Mouse (Mus musculus): Measurements from ENCODE around the gene Mtus2. TPM values are rescaled to one million over a fixed set of nuclear protein-coding genes. Genes with fewer than 3 reads are reported as not detected.
"Not testable (repeated sequence)": the region's sequence is repeated elsewhere in the genome, so short reads cannot be mapped to it uniquely, and the experiment has no call there.

Mtus2 gene
- polyA plus RNA-seq, 1 experiment = 0.05 TPM

DNA sequence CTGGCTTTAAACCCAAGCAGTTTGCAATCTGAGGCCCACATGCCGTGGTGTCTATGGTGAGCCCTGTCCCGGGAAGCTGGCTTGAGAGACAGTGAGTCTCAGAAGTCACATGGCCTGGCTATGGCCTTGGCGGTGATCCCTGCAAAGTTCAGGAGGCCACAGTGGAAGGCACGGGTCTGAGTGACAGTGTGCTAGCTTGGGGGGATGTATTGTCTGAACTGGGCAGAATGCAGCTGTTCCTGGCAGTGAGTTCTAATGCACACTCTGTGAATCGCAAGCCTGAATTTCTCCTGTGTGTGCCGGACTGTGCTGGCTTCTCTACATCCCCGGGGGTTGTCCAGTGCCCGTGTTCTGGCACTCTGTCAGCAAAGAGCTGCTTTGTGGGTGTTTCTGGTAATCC is 202.2 kb downstream of the Mtus2 start:
- Histone ChIP-seq H3K4me2 (ENCODE audit: low read depth) (no peak overlapping the region), H3K79me2 (ENCODE audit: control insufficient read depth, insufficient read depth) (no peaks in the 10 kb centered on the region), H3ac (ENCODE audit: control insufficient read depth, insufficient read length) (no peak overlapping the region), H3K4me3 (no peak overlapping the region), H3K36me3 (ENCODE audit: control insufficient read depth, insufficient read depth) (no peaks in the 10 kb centered on the region), H3K27me3 (ENCODE audit: control insufficient read depth, insufficient read depth, insufficient read length) (no peaks in the 10 kb centered on the region)
- TF ChIP-seq TCF3 (IDR thresholded peaks at IDR 0.05; ENCODE audit: insufficient read length, low read depth) = no peak
- TF ChIP-seq USF1 (IDR thresholded peaks at IDR 0.05; ENCODE audit: low read depth) = no peak
- no peak for TF ChIP-seq SRF (IDR thresholded peaks at IDR 0.05; ENCODE audit: control insufficient read depth, insufficient read length, low read depth)
- no peak for TF ChIP-seq POLR2A (IDR thresholded peaks at IDR 0.05; ENCODE audit: insufficient read length, low read depth)
- no peak for TF ChIP-seq MAX (IDR thresholded peaks at IDR 0.05; ENCODE audit: low read depth)
- no peak for TF ChIP-seq CEBPB (IDR thresholded peaks at IDR 0.05; ENCODE audit: insufficient read depth, poor library complexity, severe bottlenecking)
- TF ChIP-seq REST (IDR thresholded peaks at IDR 0.05; ENCODE audit: insufficient read depth, insufficient read length) = no peak
- TF ChIP-seq MYOG (IDR thresholded peaks at IDR 0.05; ENCODE audit: control insufficient read depth in 1 of 3, insufficient read depth in 1 of 3, insufficient read length in 2 of 3, low read depth in 2 of 3) = no peak
- no peak for TF ChIP-seq POLR2AphosphoS2 (IDR thresholded peaks at IDR 0.05; ENCODE audit: insufficient read length, low read depth)
- no peak for TF ChIP-seq MYOD1 (IDR thresholded peaks at IDR 0.05; ENCODE audit: control insufficient read depth in 1 of 3, insufficient read length in 2 of 3, low read depth in 2 of 3)
- no peak for TF ChIP-seq TCF12 (IDR thresholded peaks at IDR 0.05; ENCODE audit: insufficient read depth, poor library complexity, severe bottlenecking)
- TF ChIP-seq E2F4 (IDR thresholded peaks at IDR 0.05; ENCODE audit: insufficient read depth) = no peak

DNA sequence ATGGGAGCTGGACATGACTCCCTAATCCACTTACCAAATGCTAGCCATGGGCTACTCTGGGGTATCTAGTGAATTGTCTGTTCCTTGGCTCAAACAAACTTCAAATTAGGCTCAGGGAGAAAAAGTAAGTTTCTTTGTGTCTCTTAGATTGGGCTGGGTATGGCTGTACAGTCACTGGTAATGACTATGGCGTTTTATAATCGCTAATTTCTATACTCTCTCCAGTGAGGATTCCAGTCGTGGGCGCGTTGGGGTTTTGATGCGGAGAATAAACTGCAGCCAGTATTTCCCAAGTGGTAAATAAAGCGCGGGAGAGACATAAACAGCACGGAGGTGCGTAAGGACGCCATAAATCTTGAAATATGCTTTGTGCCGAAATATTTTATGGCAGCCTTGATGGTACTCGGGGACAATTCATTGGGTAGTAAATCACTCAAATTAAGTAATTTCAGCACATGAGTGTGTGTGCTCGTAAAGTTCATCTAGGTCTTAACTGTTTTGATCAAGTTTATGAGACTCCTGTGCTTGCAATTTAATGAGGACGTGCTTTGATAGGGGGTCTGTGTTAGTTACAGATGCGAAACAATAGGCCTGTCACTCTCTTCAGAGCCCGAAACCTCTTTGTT is 203.5 kb downstream of the Mtus2 start:
- H3K4me3 ChIP-seq = no peak overlapping the region
- no peaks in the 10 kb centered on the region for H3K36me3 ChIP-seq (ENCODE audit: control insufficient read depth, insufficient read depth)
- H3K79me2 ChIP-seq (ENCODE audit: control insufficient read depth, insufficient read depth) = no peaks in the 10 kb centered on the region
- TF ChIP-seq USF1 (IDR thresholded peaks at IDR 0.05; ENCODE audit: low read depth) (no peak), REST (IDR thresholded peaks at IDR 0.05; ENCODE audit: insufficient read depth, insufficient read length) (no peak), MYOD1 (IDR thresholded peaks at IDR 0.05; ENCODE audit: control insufficient read depth in 1 of 3, insufficient read length in 2 of 3, low read depth in 2 of 3) (no peak), POLR2AphosphoS2 (IDR thresholded peaks at IDR 0.05; ENCODE audit: insufficient read length, low read depth) (no peak), SRF (IDR thresholded peaks at IDR 0.05; ENCODE audit: control insufficient read depth, insufficient read length, low read depth) (no peak), MYOG (IDR thresholded peaks at IDR 0.05; ENCODE audit: control insufficient read depth in 1 of 3, insufficient read depth in 1 of 3, insufficient read length in 2 of 3, low read depth in 2 of 3) (no peak), TCF3 (IDR thresholded peaks at IDR 0.05; ENCODE audit: insufficient read length, low read depth) (no peak), MAX (IDR thresholded peaks at IDR 0.05; ENCODE audit: low read depth) (no peak), POLR2A (IDR thresholded peaks at IDR 0.05; ENCODE audit: insufficient read length, low read depth) (no peak), TCF12 (IDR thresholded peaks at IDR 0.05; ENCODE audit: insufficient read depth, poor library complexity, severe bottlenecking) (no peak), E2F4 (IDR thresholded peaks at IDR 0.05; ENCODE audit: insufficient read depth) (no peak), CEBPB (IDR thresholded peaks at IDR 0.05; ENCODE audit: insufficient read depth, poor library complexity, severe bottlenecking) (no peak)
- no peak overlapping the region for H3ac ChIP-seq (ENCODE audit: control insufficient read depth, insufficient read length)
- no peak overlapping the region for H3K4me2 ChIP-seq (ENCODE audit: low read depth)
- no peaks in the 10 kb centered on the region for H3K27me3 ChIP-seq (ENCODE audit: control insufficient read depth, insufficient read depth, insufficient read length)

DNA sequence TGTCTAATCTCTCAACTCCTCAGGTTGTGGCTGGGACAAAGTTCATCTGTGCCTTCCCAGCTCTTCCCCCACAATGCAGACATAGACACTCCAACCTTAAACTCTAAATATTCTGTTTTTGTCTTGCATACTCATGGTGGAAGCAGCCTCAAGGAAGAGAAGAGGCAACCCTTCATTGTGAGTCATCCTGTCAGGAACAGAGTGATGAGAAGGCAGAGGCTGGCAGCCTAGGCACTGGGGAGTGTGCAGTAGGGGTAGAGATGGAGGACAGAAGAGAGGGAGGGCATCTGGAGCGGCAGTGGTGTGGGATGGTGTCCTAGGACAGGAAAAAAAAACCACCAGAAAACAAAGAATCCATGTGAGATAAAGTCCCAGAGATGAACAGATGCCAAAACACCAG is 208.0 kb downstream of the Mtus2 start:
- H3K4me3 ChIP-seq = no peak overlapping the region
- TF ChIP-seq E2F4 (IDR thresholded peaks at IDR 0.05; ENCODE audit: insufficient read depth) (no peak), POLR2AphosphoS2 (IDR thresholded peaks at IDR 0.05; ENCODE audit: insufficient read length, low read depth) (no peak), MYOD1 (IDR thresholded peaks at IDR 0.05; ENCODE audit: control insufficient read depth in 1 of 3, insufficient read length in 2 of 3, low read depth in 2 of 3) (no peak), CEBPB (IDR thresholded peaks at IDR 0.05; ENCODE audit: insufficient read depth, poor library complexity, severe bottlenecking) (no peak)
- no peak overlapping the region for H3K4me2 ChIP-seq (ENCODE audit: low read depth)
- H3ac ChIP-seq (ENCODE audit: control insufficient read depth, insufficient read length) = no peak overlapping the region
- H3K27me3 ChIP-seq (ENCODE audit: control insufficient read depth, insufficient read depth, insufficient read length) = no peaks in the 10 kb centered on the region
- no peaks in the 10 kb centered on the region for H3K79me2 ChIP-seq (ENCODE audit: control insufficient read depth, insufficient read depth)
- no peaks in the 10 kb centered on the region for H3K36me3 ChIP-seq (ENCODE audit: control insufficient read depth, insufficient read depth)

DNA sequence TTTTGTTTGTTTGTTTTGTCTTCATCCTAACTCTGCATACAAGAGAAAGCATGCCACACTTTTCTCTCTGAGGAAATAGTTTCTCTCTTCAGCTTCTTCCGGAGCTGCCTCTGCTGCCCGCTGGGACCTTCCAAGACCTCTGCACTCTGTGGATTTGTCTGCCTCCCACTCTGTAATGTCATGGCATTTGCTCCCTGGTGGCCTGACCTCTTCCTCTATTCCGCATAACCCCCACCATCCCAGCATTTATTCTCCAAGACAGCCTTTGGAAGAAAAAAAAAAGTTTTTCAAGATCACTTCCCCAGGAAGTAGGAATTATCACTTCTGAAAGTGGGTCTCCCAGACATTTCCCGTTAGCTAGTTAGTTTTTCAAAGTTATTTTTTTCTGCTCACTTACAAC is 218.0 kb downstream of the Mtus2 start:
- Histone ChIP-seq H3K36me3 (ENCODE audit: control insufficient read depth, insufficient read depth) (no peaks in the 10 kb centered on the region), H3ac (ENCODE audit: control insufficient read depth, insufficient read length) (no peak overlapping the region)

DNA sequence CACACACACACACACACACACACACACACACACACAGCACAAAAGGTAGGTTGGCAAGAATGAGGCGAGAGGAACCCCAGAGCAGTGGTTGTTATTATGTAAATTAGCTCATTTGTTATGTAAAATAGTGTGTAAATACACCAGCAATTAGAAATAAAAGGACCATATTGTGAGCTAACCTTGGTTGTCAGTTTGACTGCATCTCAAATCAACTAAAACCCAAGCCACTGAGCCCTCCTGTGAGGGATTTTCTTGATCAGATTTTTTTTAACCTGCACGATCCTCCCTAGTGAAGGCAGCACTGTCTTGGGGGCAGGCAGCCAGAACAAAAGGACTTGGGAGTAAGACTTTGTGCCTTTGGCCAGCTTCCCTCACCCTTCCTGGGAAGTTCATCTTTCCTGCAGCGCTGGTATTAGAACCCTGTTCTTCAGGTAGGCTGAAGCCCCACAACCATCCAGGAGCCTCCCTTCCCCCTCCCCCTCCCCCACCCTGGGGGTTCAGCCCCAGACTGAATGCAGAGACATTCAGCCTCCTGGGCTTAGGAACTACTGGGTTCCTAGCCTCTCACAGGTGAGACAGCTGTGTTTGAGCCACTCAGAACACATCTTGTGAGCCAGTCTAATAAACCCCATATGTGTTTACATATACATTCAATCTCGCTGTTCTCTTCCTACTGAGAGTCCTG is 218.8 kb downstream of the Mtus2 start:
- H3K36me3 ChIP-seq (ENCODE audit: control insufficient read depth, insufficient read depth) = no peaks in the 10 kb centered on the region
- H3K4me3 ChIP-seq = no peak overlapping the region
- H3K27me3 ChIP-seq (ENCODE audit: control insufficient read depth, insufficient read depth, insufficient read length) = no peaks in the 10 kb centered on the region
- H3K79me2 ChIP-seq (ENCODE audit: control insufficient read depth, insufficient read depth) = no peaks in the 10 kb centered on the region
- H3ac ChIP-seq (ENCODE audit: control insufficient read depth, insufficient read length) = no peak overlapping the region
- no peak overlapping the region for H3K4me2 ChIP-seq (ENCODE audit: low read depth)
- TF ChIP-seq MYOG (IDR thresholded peaks at IDR 0.05; ENCODE audit: control insufficient read depth in 1 of 3, insufficient read depth in 1 of 3, insufficient read length in 2 of 3, low read depth in 2 of 3) (no peak), USF1 (IDR thresholded peaks at IDR 0.05; ENCODE audit: low read depth) (no peak), MAX (IDR thresholded peaks at IDR 0.05; ENCODE audit: low read depth) (no peak), MYOD1 (IDR thresholded peaks at IDR 0.05; ENCODE audit: control insufficient read depth in 1 of 3, insufficient read length in 2 of 3, low read depth in 2 of 3) (no peak), TCF3 (IDR thresholded peaks at IDR 0.05; ENCODE audit: insufficient read length, low read depth) (no peak)

More for the DNA sequence above, 218.0 kb downstream of the Mtus2 start:
- Histone ChIP-seq H3K79me2 (ENCODE audit: control insufficient read depth, insufficient read depth) (no peaks in the 10 kb centered on the region), H3K4me2 (ENCODE audit: low read depth) (no peak overlapping the region), H3K4me3 (no peak overlapping the region), H3K27me3 (ENCODE audit: control insufficient read depth, insufficient read depth, insufficient read length) (no peaks in the 10 kb centered on the region)
- TF ChIP-seq USF1 (IDR thresholded peaks at IDR 0.05; ENCODE audit: low read depth) = no peak

DNA sequence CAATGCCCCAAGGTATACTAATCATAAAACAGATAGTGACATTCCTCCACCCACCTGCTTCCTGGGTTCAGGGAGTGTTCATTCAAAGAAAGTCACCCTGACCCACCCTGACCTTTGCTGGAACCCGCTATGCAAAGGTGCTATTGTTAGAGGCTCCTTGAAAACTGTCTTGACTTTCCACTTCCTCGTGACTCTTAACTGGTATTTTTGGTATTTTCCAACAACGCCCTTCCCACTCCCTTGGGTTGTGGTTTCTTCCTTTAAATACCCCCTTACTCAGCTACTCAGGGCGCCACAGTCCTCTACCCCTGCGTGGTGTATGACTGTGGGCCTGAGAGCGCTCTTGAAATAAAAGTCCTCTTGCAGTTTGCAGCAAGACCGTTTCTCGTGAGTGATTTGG is 219.4 kb downstream of the Mtus2 start:
- H3K4me2 ChIP-seq (ENCODE audit: low read depth); H3K4me3 ChIP-seq; H3K79me2 ChIP-seq (ENCODE audit: control insufficient read depth, insufficient read depth); H3ac ChIP-seq (ENCODE audit: control insufficient read depth, insufficient read length); H3K36me3 ChIP-seq (ENCODE audit: control insufficient read depth, insufficient read depth); H3K27me3 ChIP-seq (ENCODE audit: control insufficient read depth, insufficient read depth, insufficient read length): not testable (repeated sequence)

All from myocyte (in vitro differentiated cells).